Mouse (Mus musculus) 3134 (cell line): Measurements from ENCODE around the gene Rrp8.
"Not testable (repeated sequence)": the region's sequence is repeated elsewhere in the genome, so short reads cannot be mapped to it uniquely, and the experiment has no call there.

ENCODE experiments used
- DNase-seq: peaks from one replicate; pipeline ENCODE4 v3.0.0-alpha.2; 2011; ENCODE audit warnings: low spot score; ENCODE audit not compliant: insufficient read length; ENCODE audit errors: extremely low read depth

Gene Rrp8

DNA sequence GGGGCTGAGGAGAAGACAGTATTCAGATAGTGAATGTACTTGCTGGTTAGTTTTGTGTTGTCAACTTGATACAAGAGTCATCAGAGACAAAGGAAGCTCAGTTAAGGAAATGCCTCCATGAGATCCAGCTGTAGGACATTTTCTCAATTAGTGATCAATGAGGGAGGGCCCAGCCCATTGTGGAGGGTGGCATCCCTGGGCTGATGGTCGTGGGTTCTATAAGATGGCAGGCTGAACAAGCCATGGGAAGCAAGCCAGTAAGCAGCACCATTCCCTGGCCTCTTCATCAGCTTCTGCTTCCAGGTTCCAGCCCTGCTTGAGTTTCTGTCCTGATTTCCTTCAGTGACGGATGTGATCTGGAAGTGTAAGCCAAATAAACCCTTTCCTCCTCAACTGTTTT, 10.6 kb upstream of the Rrp8 start:
- no peak for DNase-seq

GRCm38 (mm10) chr7:105743926-105744590, 6.9 kb upstream of the Rrp8 start, which contains the start of gene Taf10:
Gene Taf10, minus strand, starts transcription at chr7:105744361.
- peak; percentile 94 for DNase-seq

DNA sequence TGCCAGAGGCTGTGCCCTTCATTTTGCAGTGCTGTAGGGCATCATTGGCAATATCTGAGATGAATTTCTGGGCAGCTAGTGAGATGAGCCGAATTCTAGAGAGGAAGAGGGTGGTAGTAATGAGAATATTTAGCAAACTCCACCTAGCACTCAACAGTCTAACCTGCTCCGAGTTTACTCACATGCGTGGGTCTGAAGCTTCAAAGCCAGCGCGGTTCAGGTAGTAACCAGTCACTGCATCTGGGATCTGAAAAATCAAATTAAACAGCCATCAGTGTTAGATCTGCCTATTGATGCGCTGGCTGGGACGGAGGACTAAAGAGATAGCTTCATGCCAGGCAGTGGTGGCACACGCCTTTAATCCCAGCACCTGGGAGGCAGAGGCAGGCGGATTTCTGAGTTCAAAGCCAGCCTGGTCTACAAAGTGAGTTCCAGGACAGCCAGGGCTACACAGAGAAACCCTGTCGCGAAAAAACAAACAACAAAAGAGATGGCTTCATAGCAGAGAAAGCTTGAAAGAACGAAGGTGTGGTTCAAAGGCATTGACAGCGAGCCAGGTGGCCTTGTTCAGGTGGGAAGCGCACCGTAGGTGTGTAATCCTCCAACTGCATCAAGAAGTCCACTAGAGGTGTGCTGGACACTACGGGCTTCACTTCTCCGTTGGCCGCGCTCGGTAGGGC, 6.2 kb upstream of the Rrp8 start:
- not testable (repeated sequence) for DNase-seq

GRCm38 (mm10) chr7:105742539-105743215, 5.5 kb upstream of the Rrp8 start:
- DNase-seq = not testable (repeated sequence)

DNA sequence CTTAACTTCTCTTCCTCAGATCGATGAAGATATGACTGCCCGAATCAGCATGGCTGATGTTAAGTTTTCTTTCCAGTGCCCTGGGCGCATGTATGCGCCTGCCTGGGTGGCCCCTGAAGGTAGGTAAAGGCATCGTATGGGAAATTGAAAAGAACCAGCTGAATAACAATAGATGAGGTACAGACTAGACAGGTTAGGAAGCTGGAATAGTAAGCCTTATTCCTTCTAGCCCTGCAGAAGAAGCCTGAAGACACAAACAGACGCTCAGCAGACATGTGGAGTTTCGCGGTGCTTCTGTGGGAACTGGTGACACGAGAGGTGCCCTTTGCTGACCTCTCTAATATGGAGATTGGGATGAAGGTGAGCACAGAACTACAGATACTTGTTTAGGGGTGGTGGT, 4.8 kb upstream of the Rrp8 start:
- DNase-seq = no peak

DNA sequence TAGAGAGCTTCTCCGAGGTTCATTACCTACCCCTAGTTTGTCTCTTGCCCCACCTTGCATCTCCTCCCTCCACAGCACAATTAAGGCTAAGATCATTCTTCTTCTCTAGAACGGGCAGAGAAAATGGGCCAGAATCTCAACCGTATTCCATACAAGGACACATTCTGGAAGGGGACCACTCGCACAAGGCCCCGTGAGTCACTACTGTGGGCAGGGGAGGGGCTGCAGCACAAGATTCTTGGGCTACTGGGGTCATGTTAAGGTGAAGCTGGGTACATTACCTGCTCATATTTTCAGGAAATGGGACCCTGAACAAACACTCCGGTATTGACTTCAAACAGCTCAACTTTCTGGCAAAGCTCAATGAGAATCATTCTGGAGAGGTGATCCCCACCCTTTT, 3.7 kb upstream of the Rrp8 start:
- no peak for DNase-seq

GRCm38 (mm10) chr7:105740089-105740795, 3.1 kb upstream of the Rrp8 start:
- DNase-seq = no peak

GRCm38 (mm10) chr7:105738948-105739347, 1.8 kb upstream of the Rrp8 start:
- peak; percentile 70 for DNase-seq

DNA sequence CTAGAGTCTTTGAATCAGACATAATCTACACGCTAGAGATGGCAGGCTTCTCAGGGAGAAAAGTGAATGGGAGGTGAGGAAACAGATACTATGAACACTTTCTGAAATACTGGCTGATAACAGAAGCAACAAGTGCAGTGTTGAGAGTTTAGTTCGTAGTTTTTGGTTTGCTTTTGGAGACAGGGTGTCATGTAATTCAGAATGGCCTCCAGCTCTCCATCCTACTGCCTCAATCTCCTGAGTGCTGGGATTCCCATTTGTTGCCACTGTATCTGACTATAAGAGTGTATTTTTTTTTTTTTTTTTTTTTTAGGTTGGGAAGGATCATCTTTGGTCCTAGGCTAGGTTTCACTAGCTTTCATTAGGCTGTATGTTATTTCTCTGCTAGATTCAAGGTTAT, 1.1 kb upstream of the Rrp8 start:
- DNase-seq = no peak

GRCm38 (mm10) chr7:105737648-105738047, 463 bp upstream of the Rrp8 start:
- DNase-seq = no peak

DNA sequence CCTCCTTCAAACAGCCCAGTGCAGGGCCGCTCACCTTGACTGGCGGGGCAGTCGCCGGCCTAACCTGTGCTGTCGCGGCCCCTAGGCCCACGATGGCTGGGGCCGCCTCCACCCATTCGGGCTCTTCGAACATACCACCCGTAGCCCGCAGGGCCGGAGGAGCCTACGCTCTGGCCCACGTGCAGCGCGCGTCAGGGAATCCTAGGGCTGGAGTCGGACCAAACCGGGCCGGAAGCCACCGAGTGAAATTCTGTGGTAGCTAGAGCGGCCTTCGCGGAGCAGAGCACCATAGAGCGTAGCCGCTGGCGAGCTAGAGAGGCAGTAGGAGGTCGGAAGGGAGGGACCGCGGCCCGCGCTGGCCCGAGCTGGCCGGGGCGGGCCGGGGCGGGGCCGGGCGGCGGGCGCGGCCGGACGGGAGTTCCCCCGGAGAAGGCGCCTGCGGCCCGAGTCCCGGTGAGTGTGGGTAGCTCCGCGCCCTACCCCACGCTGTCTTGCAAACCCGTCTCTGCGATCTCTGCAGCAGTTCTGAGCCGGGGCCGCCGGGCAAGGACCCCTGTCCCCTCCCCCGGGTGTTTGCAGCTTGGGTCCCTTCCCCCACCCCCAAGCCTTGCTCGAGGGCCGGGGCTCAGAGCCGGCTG, 802 bp downstream of the Rrp8 start, which contains the start of gene Ilk:
Ilk (plus strand) TSS at position 329 of the 638 bp plus-strand sequence.
- DNase-seq = peak; percentile 91

- DNase-seq = not testable (repeated sequence)
Observed at GRCm38 (mm10) chr7:105735464-105735863, 1.7 kb downstream of the Rrp8 start.

DNA sequence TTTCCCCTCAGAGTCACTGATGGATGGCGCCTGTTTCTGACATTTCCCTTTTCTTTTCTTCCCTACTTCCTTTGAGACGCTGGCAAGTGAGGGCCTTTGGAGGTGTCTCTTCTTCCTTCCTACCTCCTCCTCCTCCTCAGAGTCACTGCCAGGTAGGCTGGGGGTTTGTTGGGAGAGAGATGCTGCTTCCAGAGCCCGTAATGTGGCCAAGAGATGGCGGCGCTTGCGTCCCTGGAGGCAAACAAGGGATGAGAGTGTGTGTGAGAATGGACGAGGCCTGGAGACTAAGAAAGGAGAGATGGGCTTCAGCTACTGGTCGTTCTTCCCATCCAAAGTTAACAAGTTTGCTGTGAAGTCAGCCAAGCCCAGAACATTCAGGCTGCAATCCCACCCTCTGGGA, 2.4 kb downstream of the Rrp8 start:
- DNase-seq = no peak

DNA sequence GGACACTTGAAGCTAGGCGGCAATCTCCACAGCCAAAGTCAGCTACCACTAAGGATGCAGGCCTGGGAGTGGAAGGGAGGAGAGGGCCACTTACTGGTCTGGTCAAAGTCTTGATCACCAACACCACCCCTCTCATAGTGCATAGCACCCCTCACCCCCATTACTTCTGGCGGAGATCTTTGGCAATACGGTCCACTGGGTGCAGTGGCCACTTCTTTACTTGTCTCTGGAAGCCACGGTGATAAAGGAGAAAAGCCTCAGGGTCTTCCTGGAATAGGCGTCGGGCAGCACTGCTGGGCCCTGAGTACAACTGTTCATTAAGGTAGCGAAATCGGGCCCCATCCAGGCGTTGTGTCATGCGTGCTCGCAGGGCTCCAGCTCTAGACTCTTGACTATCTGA, 3.3 kb downstream of the Rrp8 start:
- no peak for DNase-seq

GRCm38 (mm10) chr7:105728701-105729428, 8.3 kb downstream of the Rrp8 start:
- no peak for DNase-seq

GRCm38 (mm10) chr7:105726980-105727325, 10.2 kb downstream of the Rrp8 start:
- DNase-seq = no peak

- DNase-seq = no peak
Observed at GRCm38 (mm10) chr7:105726144-105726979, 10.8 kb downstream of the Rrp8 start.

DNA sequence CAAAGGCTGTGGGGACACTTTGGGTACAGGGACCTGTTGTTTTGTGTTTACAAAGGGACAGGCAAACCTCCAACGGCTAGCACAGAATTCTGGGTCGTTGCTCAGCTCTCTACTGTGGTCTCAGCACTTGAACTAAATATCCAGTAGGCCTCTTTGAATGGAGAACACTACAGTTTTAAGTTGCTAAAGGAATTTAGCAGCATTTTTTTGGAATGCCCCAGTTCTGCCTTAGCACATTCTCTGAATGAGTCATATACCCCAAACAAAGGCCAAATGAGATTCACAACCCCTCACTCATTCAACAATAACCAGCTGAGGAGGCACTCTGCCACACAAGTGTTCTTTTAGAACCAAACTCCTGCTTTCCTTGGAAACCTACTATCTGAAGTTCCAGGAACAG, 15.3 kb downstream of the Rrp8 start:
- DNase-seq = no peak

DNA sequence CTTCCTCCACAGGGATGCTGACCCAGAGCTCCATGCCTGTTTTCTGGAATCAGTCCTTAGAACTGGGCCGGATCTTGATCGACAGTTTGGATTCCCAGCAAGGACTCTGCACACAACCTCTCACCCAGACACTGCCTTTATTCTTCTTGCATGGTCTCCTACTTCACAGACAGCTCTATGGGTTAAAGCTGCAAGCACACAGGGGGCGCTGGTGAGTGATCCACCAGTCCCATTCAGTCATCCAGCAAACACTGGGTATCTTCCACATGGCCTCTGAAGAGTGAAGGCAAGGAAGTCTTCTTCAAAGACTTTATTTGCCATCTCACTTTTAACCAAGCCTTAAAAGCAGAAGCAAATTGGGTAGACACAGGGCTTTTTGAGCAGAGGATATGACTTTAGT, 21.8 kb downstream of the Rrp8 start:
- DNase-seq = no peak
